Mouse (Mus musculus) 416B (cell line): ENCODE data around the gene Mtor.

ENCODE experiments used
- DNase-seq: peaks from one replicate; pipeline ENCODE4 v3.0.0; 2011; ENCODE audit warnings: low read depth

Mtor gene

GRCm38 (mm10) chr4:148532516-148532915 lies 84.1 kb downstream of the Mtor start:
- no peak for DNase-seq

DNA sequence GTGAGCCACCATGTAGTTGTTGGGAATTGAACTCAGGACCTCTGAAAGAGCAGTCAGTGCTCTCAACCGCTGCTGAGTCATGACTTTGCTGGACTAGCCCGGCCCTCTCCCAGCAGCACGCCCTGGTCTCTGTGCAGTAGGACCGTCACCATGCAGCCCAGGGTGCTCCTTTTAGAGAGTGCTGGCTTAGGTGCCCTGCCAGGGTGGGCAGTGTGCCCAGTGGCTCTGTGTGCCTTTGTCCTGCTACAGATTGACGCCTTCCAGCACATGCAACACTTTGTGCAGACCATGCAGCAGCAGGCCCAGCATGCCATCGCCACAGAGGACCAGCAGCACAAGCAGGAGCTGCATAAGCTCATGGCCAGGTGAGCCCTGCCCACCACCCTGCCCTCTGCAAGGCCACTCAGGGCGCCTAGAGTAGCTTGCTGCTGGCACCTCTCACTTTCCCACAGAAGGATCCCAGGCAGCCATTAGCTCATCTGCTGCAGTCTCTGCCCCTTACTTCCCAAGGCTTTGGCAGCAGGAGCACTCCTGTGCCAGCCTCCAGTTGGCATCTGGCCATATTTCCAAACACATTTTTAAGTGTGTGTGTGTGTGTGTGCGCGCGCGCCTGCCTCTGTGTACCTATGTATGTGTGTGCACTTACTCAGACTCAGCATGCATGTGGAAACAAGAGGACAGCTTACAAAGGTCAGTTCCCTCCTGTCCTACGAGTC lies 85.4 kb downstream of the Mtor start:
- DNase-seq: no peak

- no peak for DNase-seq
These were observed 87.5 kb downstream of the Mtor start for GRCm38 (mm10) chr4:148535876-148536275.

DNA sequence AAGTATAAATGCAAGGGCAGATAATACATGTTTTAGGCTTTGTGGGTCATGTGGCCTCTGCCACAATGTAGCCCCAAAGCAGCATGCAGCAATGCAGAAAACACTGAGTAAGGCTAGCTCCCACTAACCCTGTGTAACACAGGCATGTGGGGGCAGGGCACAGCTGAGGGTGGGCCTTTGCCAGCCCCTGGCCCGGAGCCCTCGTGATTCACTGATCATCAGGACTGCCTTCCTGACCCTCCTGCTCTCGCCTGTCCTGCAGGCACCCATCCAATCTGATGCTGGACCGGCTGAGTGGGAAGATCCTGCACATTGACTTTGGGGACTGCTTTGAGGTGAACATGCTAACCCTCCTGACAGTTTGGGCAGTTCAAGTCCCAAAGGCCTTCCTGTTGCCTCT lies 100.7 kb downstream of the Mtor start:
- DNase-seq: no peak

GRCm38 (mm10) chr4:148557766-148558165 lies 109.4 kb downstream of the Mtor start:
- DNase-seq: no peak

GRCm38 (mm10) chr4:148558297-148559000 lies 110.0 kb downstream of the Mtor start, which contains the start of gene Exosc10:
TSS of gene Exosc10 (plus strand) at chr4:148558429.
- peak; percentile 90 for DNase-seq

- DNase-seq: no peak
These were observed 114.3 kb downstream of the Mtor start for GRCm38 (mm10) chr4:148562676-148563075.

- DNase-seq: no peak
These were observed 115.2 kb downstream of the Mtor start for GRCm38 (mm10) chr4:148563595-148563994.

- no peak for DNase-seq
These were observed 121.7 kb downstream of the Mtor start for GRCm38 (mm10) chr4:148570138-148570537.

- DNase-seq: no peak
These were observed 122.4 kb downstream of the Mtor start for GRCm38 (mm10) chr4:148570693-148571295.

- DNase-seq: no peak
These were observed 124.8 kb downstream of the Mtor start for GRCm38 (mm10) chr4:148573222-148573621.

DNA sequence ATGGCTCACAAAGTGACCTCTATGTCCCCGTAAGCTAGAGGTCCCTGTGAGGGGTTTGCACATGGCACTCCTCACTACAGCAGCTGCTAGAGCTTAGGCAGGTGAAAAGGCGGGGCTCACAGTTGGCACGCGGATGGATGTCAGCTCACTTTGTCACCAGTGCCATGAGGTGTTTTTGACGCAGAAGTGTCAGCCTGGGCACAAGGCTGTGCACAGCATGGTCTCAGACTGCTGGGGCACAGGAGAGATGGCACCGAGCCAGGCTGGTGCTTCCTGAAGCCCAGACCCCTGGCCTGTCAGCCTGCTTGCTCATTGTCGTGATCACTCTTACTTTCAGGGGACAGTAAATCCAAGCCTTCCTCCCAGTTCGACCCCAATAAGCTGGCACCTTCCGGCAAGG lies 132.4 kb downstream of the Mtor start:
- DNase-seq: no peak

GRCm38 (mm10) chr4:148581422-148581821 lies 133.0 kb downstream of the Mtor start:
- no peak for DNase-seq

GRCm38 (mm10) chr4:148583257-148583656 lies 134.8 kb downstream of the Mtor start:
- DNase-seq: peak; percentile 86

- peak; percentile 39 for DNase-seq
These were observed 138.2 kb downstream of the Mtor start for GRCm38 (mm10) chr4:148586648-148587047.

DNA sequence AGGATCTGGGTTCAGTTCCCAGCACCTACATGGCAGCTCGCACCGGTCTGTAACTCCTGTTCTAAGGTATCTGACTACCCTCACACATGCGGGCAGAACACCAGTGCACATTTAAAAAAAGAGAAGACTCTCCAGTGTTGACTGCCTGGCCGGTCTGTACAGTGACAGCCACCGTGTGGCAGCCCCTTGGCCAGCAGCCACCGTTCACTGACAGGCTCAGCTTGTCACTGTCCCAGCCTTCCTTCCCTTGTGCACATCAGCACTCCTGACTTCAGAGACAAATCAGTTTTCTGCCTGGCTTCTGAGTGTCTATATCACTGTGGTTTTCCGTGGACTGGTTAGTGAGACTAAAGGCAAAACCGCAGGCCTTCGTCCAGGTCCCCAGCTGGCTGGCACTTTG lies 140.4 kb downstream of the Mtor start:
- peak; percentile 49 for DNase-seq

DNA sequence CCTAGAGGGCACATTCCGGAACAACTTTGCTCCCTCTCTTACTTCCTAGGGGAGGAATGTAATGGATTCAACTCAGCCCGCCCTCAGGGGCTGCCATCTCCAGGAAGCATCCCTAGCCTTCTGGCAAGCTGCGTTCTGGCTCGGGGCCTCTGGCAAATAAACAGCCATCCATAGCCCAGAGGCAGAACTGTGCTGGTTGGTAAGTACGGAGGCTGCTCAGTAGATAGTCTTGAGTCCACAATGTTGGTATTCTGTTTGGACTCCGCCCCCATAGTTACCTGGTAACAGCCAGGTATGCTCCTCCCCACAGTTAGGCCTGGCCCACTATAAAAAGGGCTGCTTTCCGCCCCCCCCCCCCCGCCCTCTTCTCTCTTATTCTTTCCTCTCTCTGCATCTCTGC lies 141.2 kb downstream of the Mtor start:
- DNase-seq: no peak

DNA sequence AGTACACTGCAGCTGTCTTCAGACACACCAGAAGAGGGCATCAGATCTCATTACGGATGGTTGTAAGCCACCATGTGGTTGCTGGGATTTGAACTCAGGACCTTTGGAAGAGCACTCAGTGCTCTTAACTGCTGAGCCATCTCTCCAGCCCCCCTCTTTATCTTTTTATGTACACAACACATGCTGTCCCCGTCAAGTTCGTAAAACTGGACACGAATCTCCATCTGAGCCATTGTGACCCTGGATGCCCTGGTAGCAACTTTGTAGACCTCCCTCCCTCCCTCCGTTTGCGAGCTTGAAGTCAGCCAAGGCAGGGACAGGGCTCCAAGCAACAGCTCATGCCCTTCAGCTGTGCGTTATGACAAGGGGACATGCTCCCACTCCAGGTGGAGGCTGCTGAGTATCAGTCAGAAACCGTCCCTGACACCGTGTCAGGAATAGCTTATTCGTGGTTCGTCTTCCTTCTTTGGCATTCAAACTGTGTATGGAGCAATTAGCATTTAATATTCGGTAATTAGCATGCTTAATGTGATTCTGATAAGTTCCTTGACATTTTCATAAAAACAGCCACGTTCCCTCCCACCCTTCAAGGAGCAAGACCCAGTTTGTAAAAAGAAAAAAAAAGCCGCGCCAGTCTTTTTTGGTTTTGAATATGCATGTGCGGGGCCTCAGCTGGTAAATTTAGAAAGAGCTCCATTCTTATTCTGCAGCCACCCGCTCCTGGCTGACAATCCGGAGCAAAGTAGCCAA lies 142.2 kb downstream of the Mtor start:
- DNase-seq: peak; percentile 66

DNA sequence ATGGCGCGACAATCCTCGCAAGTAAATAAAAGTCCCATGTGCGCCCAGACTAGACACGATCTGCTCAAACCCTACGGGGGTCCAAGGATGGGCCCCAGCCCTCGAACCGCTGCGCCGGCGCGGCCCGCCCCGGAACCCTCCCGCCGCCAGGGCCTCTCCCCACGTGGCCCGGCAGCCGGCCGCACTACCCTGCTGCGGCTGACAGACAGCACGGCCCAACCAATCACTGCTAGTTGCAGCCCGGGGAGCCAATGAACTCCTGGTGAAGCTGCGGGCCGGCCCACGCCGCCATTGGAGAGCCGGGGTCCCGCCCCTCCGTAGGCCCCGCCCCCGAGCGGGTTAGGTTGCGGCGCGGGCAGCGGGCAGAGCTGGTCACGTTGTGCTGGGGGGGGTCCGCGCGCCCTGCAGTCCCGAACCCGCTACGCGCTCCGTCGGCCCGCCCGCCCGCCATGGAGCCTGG lies 142.8 kb downstream of the Mtor start, which contains the start of gene Srm:
Srm (plus strand) TSS at position 333 of the 460 bp plus-strand sequence.
- peak; percentile 97 for DNase-seq

DNA sequence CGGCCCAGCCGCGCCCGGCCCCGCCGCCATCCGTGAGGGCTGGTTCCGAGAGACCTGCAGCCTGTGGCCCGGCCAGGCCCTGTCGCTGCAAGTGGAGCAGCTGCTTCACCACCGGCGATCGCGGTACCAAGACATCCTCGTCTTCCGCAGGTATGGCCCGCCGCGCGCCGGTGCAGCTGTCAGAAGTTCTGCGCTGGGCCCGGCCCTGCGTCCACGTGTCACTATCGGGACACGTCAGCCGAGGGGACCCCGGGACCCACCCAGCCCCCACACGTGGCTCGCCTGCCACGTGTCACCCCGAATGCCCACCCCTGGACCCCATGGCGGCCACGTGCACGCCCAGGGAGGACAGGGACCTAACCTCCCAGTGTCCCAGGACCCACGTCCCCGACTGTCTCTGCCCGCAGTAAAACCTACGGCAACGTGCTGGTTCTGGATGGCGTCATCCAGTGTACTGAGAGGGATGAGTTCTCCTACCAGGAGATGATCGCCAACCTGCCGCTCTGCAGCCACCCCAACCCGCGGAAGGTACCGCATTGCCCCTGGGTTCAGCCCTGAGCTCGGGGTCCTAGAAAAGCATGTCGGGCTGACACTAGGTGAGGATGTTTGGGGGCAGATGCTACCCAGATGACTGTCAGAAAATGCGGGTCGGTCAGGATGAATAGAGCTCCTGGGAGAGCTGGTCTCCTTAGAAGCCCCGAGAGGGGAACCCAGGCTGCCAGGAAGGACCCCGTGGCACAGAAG lies 143.4 kb downstream of the Mtor start:
- peak; percentile 42 for DNase-seq

GRCm38 (mm10) chr4:148593996-148594395 lies 145.6 kb downstream of the Mtor start:
- no peak for DNase-seq
